ENCODE assay signal across 14 mouse cellular contexts in genomic region chr19:29185552-29186232, GRCm38 (mm10).
A peak's percentile ranks its signal among the peaks of the same experiment; 100 is the strongest.
DNase-seq lines count a peak whose midpoint lies in the region; ATAC-seq and TF ChIP-seq lines count a peak whose summit lies in the region.
"Had no signal": no experiment of that assay in that cellular context is flagged by ENCODE, and none has a peak within 500 bp of the region (broad histone marks: within the 10 kb centered on the region; RNA-seq: fewer than 3 reads in every experiment).

No protein-coding gene starts in this region.

- 40% methylated on average over 9 of the region's 9 CpGs for WGBS in lung, embryonic 16.5 days

- H3K4me1 ChIP-seq in lung, embryonic 16.5 days (replicated peaks; ENCODE audit: control insufficient read depth, insufficient read depth, low read length): peaks cover 6% of the 10 kb centered on the region
- H3K4me1 ChIP-seq: hindbrain, embryonic 15.5 days had no signal

- peak; percentile 49; the same call in 1 of the 2 replicates for ATAC-seq in lung, embryonic 16.5 days (ENCODE audit: low read depth)
- no peak for ATAC-seq in cerebellum, adult (ENCODE audit: insufficient number of reproducible peaks, low FRiP score, low TSS enrichment)

- H3K27ac ChIP-seq in layer of hippocampus, adult 2 months: no peak overlapping the region
- no peak overlapping the region; the same call in 1 of the 2 replicates for H3K27ac ChIP-seq in lung, embryonic 16.5 days (ENCODE audit: low read length)
- H3K27ac ChIP-seq: hindbrain, embryonic 15.5 days; macrophage had no signal

- H3K27me3 ChIP-seq in C2C12 (ENCODE audit: control insufficient read depth, insufficient read depth, insufficient read length): no peaks in the 10 kb centered on the region
- H3K27me3 ChIP-seq in lung, embryonic 16.5 days (ENCODE audit: control insufficient read depth, insufficient read depth, low read depth, low read length): no peaks in the 10 kb centered on the region
- H3K27me3 ChIP-seq: hindbrain, embryonic 15.5 days had no signal

- no peaks in the 10 kb centered on the region for H3K79me2 ChIP-seq in C2C12 (ENCODE audit: control insufficient read depth, insufficient read depth)

- no peaks in the 10 kb centered on the region for H3K79me3 ChIP-seq in C2C12 (ENCODE audit: low read depth)

- peak overlapping the region; percentile 17; the same call in 1 of the 2 replicates for H3K4me3 ChIP-seq in layer of hippocampus, adult 2 months
- H3K4me3 ChIP-seq in C2C12 (ENCODE audit: insufficient read depth, poor library complexity, severe bottlenecking): no peak overlapping the region
- no peak overlapping the region for H3K4me3 ChIP-seq in lung, embryonic 16.5 days (ENCODE audit: low read length)
- H3K4me3 ChIP-seq: hindbrain, embryonic 15.5 days had no signal

- no peak for DNase-seq in layer of hippocampus, adult 2 months (ENCODE audit: low spot score in 2 of 2)
- no peak for DNase-seq in layer of hippocampus, postnatal 25 days (ENCODE audit: extremely low spot score in 1 of 2, low spot score in 1 of 2)
- peak; percentile 18 for DNase-seq in brain, adult 2 months (ENCODE audit: low read depth, low spot score)
- DNase-seq in adrenal gland, adult (ENCODE audit: inconsistent age in 2 of 2, low spot score in 1 of 2): no peak
- DNase-seq in spleen, postnatal 36 days (ENCODE audit: low spot score in 2 of 2): no peak
- DNase-seq: adrenal gland, postnatal 14 days; cerebellum, postnatal 10 days; layer of hippocampus, adult 9-11 months had no signal

- H3K9me3 ChIP-seq in lung, embryonic 16.5 days (ENCODE audit: control insufficient read depth, low read length): no peaks in the 10 kb centered on the region
- H3K9me3 ChIP-seq: hindbrain, embryonic 15.5 days had no signal

- H3K36me3 ChIP-seq in C2C12 (ENCODE audit: control insufficient read depth, insufficient read depth): no peaks in the 10 kb centered on the region
- no peaks in the 10 kb centered on the region for H3K36me3 ChIP-seq in lung, embryonic 16.5 days (ENCODE audit: control insufficient read depth, insufficient read depth, low read length)
- H3K36me3 ChIP-seq: hindbrain, embryonic 15.5 days had no signal

- no peak for TF ChIP-seq CTCF in layer of hippocampus, adult 2 months (conservative IDR thresholded peaks at IDR 0.05)
- TF ChIP-seq CTCF in C2C12 (IDR thresholded peaks at IDR 0.05; ENCODE audit: control insufficient read depth, insufficient read depth, insufficient read length): no peak

- no peak overlapping the region for H3K9ac ChIP-seq in lung, embryonic 16.5 days (ENCODE audit: low read length)
- H3K9ac ChIP-seq: hindbrain, embryonic 15.5 days had no signal

- no peak overlapping the region for H3ac ChIP-seq in C2C12 (ENCODE audit: control insufficient read depth, insufficient read length, low read depth)

- peak overlapping the region; percentile 33 for H3K4me2 ChIP-seq in lung, embryonic 16.5 days (ENCODE audit: low read depth, low read length)
- H3K4me2 ChIP-seq: heart, embryonic 11.5 days; hindbrain, embryonic 15.5 days had no signal

TF ChIP-seq in C2C12, 6 proteins besides CTCF, POLR2A, EP300 and RAD21:
- TF ChIP-seq USF1 (IDR thresholded peaks at IDR 0.05; ENCODE audit: low read depth) (no peak), MYOD1 (IDR thresholded peaks at IDR 0.05; ENCODE audit: control insufficient read depth, insufficient read length, low read depth) (no peak), FOSL1 (IDR thresholded peaks at IDR 0.05; ENCODE audit: insufficient read depth, low read length, poor library complexity, severe bottlenecking) (peak; percentile 82), MYOG (IDR thresholded peaks at IDR 0.05; ENCODE audit: control insufficient read depth, extremely low read depth, insufficient read length) (no peak), MAX (IDR thresholded peaks at IDR 0.05) (peak; percentile 46), CEBPB (IDR thresholded peaks at IDR 0.05; ENCODE audit: low read depth) (peak; percentile 84)
